Mouse (Mus musculus): ENCODE results near the gene Gpr171.

- TF ChIP-seq GATA1 (IDR thresholded peaks at IDR 0.05; ENCODE audit: borderline replicate concordance, low read length) = no peak
- TF ChIP-seq FLI1 (IDR thresholded peaks at IDR 0.05; ENCODE audit: low read length) = no peak
These were observed 3.1 kb downstream of the Gpr171 start for GRCm38 (mm10) chr3:59098540-59098939.

Data from megakaryocyte, embryonic 14.5 days (primary cell).